Mouse (Mus musculus) heart, adult 2 months (tissue): ENCODE measurements around the gene Cdk4.

Experiments
- CTCF ChIP-seq: fragments of 200-600 bp; IDR thresholded peaks from 2 replicates; pipeline ENCODE4 v1.8.1; 2022; ENCODE audit warnings: antibody characterized with exemption, mild to moderate bottlenecking, moderate library complexity
- EP300 ChIP-seq: fragments of 200-500 bp; IDR thresholded peaks from 2 replicates; pipeline ENCODE4 v1.6.1; 2011; ENCODE audit warnings: low read depth, low read length, control low read depth; ENCODE audit not compliant: insufficient read depth
- POLR2A ChIP-seq: fragments of 200-500 bp; IDR thresholded peaks from 2 replicates; pipeline ENCODE4 v1.6.1; 2011; ENCODE audit warnings: mild to moderate bottlenecking, low read depth, low read length, control low read depth; ENCODE audit not compliant: insufficient read depth

DNA sequence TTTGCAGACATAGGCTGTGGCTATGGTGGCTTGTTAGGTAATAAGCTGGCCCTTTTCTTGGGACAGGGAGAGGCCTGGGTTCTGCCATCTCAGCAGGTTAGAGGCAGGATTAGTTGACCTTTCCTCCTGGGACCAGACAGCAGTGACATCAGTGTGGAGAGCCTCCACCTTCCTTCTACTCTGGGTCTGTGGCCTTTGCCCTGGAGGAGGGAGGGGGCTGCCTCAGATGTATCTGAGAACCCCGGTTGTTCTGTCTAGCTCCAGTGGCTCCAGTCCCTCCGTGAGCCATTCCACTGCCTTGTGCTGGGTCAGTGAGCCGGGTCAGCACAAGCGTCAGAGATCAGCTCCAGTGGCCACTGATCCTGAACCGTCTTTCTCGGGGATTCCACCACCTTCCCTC is 20.1 kb upstream of the Cdk4 start:
- TF ChIP-seq POLR2A: no peak
- TF ChIP-seq EP300: no peak
- no peak for TF ChIP-seq CTCF
